Mouse (Mus musculus): ENCODE results near the gene Dgkd. TPM values are rescaled to one million over a fixed set of nuclear protein-coding genes. Genes with fewer than 3 reads are reported as not detected.

The Dgkd gene
- polyA plus RNA-seq, 1 experiment = 53.3 TPM

GRCm38 (mm10) chr1:87855522-87855921 lies 2.4 kb downstream of the Dgkd start:
- no peak for TF ChIP-seq POLR2A (IDR thresholded peaks at IDR 0.05; ENCODE audit: extremely low read depth, insufficient read depth, low read length)
- no peak for TF ChIP-seq CTCF (IDR thresholded peaks at IDR 0.05; ENCODE audit: extremely low read depth, insufficient read depth, low read length)
- Histone ChIP-seq H3K4me1 (ENCODE audit: control insufficient read depth, insufficient read depth, low read length) (peaks cover 4% of the 10 kb centered on the region; the same call in 1 of the 2 replicates), H3K27ac (ENCODE audit: insufficient read depth, low read length) (no peak overlapping the region)

GRCm38 (mm10) chr1:87856823-87857222 lies 3.7 kb downstream of the Dgkd start:
- peaks cover 4% of the 10 kb centered on the region; the same call in 1 of the 2 replicates for H3K4me1 ChIP-seq (ENCODE audit: control insufficient read depth, insufficient read depth, low read length)
- no peak overlapping the region for H3K27ac ChIP-seq (ENCODE audit: insufficient read depth, low read length)
- TF ChIP-seq CTCF (IDR thresholded peaks at IDR 0.05; ENCODE audit: extremely low read depth, insufficient read depth, low read length) = no peak
- no peak for TF ChIP-seq POLR2A (IDR thresholded peaks at IDR 0.05; ENCODE audit: extremely low read depth, insufficient read depth, low read length)
- H3K4me3 ChIP-seq (ENCODE audit: insufficient read depth, low read length) = no peak overlapping the region

More at GRCm38 (mm10) chr1:87855522-87855921, 2.4 kb downstream of the Dgkd start:
- H3K4me3 ChIP-seq (ENCODE audit: insufficient read depth, low read length) = no peak overlapping the region; the same call in 1 of the 2 replicates

- TF ChIP-seq POLR2A (IDR thresholded peaks at IDR 0.05; ENCODE audit: extremely low read depth, insufficient read depth, low read length) (no peak), CTCF (IDR thresholded peaks at IDR 0.05; ENCODE audit: extremely low read depth, insufficient read depth, low read length) (no peak)
- H3K4me3 ChIP-seq (ENCODE audit: insufficient read depth, low read length) = no peak overlapping the region
- peaks cover 7% of the 10 kb centered on the region for H3K4me1 ChIP-seq (ENCODE audit: control insufficient read depth, insufficient read depth, low read length)
- no peak overlapping the region for H3K27ac ChIP-seq (ENCODE audit: insufficient read depth, low read length)
Observed at GRCm38 (mm10) chr1:87858031-87858430, 4.9 kb downstream of the Dgkd start.

- H3K4me1 ChIP-seq (ENCODE audit: control insufficient read depth, insufficient read depth, low read length) = peaks cover 7% of the 10 kb centered on the region
- TF ChIP-seq POLR2A (IDR thresholded peaks at IDR 0.05; ENCODE audit: extremely low read depth, insufficient read depth, low read length) = no peak
- TF ChIP-seq CTCF (IDR thresholded peaks at IDR 0.05; ENCODE audit: extremely low read depth, insufficient read depth, low read length) = no peak
- H3K4me3 ChIP-seq (ENCODE audit: insufficient read depth, low read length) = no peak overlapping the region
- no peak overlapping the region for H3K27ac ChIP-seq (ENCODE audit: insufficient read depth, low read length)
Observed at GRCm38 (mm10) chr1:87858529-87858928, 5.4 kb downstream of the Dgkd start.

GRCm38 (mm10) chr1:87863602-87864001 lies 10.5 kb downstream of the Dgkd start:
- H3K27ac ChIP-seq (ENCODE audit: insufficient read depth, low read length) = no peak overlapping the region
- TF ChIP-seq POLR2A (IDR thresholded peaks at IDR 0.05; ENCODE audit: extremely low read depth, insufficient read depth, low read length) = no peak
- no peak for TF ChIP-seq CTCF (IDR thresholded peaks at IDR 0.05; ENCODE audit: extremely low read depth, insufficient read depth, low read length)
- H3K4me3 ChIP-seq (ENCODE audit: insufficient read depth, low read length) = no peak overlapping the region
- peaks cover 7% of the 10 kb centered on the region for H3K4me1 ChIP-seq (ENCODE audit: control insufficient read depth, insufficient read depth, low read length)

GRCm38 (mm10) chr1:87864889-87865288 lies 11.8 kb downstream of the Dgkd start:
- Histone ChIP-seq H3K4me1 (ENCODE audit: control insufficient read depth, insufficient read depth, low read length) (peaks cover 7% of the 10 kb centered on the region), H3K27ac (ENCODE audit: insufficient read depth, low read length) (no peak overlapping the region), H3K4me3 (ENCODE audit: insufficient read depth, low read length) (no peak overlapping the region)
- TF ChIP-seq POLR2A (IDR thresholded peaks at IDR 0.05; ENCODE audit: extremely low read depth, insufficient read depth, low read length) = no peak
- no peak for TF ChIP-seq CTCF (IDR thresholded peaks at IDR 0.05; ENCODE audit: extremely low read depth, insufficient read depth, low read length)

- Histone ChIP-seq H3K27ac (ENCODE audit: insufficient read depth, low read length) (no peak overlapping the region), H3K4me1 (ENCODE audit: control insufficient read depth, insufficient read depth, low read length) (peaks cover 7% of the 10 kb centered on the region), H3K4me3 (ENCODE audit: insufficient read depth, low read length) (no peak overlapping the region)
- TF ChIP-seq POLR2A (IDR thresholded peaks at IDR 0.05; ENCODE audit: extremely low read depth, insufficient read depth, low read length) (no peak), CTCF (IDR thresholded peaks at IDR 0.05; ENCODE audit: extremely low read depth, insufficient read depth, low read length) (no peak)
Observed at GRCm38 (mm10) chr1:87866672-87867071, 13.6 kb downstream of the Dgkd start.

- no peaks in the 10 kb centered on the region; the same call in 1 of the 2 replicates for H3K4me1 ChIP-seq (ENCODE audit: control insufficient read depth, insufficient read depth, low read length)
- TF ChIP-seq POLR2A (IDR thresholded peaks at IDR 0.05; ENCODE audit: extremely low read depth, insufficient read depth, low read length) = no peak
- no peak overlapping the region for H3K4me3 ChIP-seq (ENCODE audit: insufficient read depth, low read length)
- H3K27ac ChIP-seq (ENCODE audit: insufficient read depth, low read length) = no peak overlapping the region
Observed at GRCm38 (mm10) chr1:87871546-87871945, 18.5 kb downstream of the Dgkd start.

GRCm38 (mm10) chr1:87873081-87873480 lies 20.0 kb downstream of the Dgkd start:
- Histone ChIP-seq H3K4me1 (ENCODE audit: control insufficient read depth, insufficient read depth, low read length) (no peaks in the 10 kb centered on the region; the same call in 1 of the 2 replicates), H3K4me3 (ENCODE audit: insufficient read depth, low read length) (no peak overlapping the region), H3K27ac (ENCODE audit: insufficient read depth, low read length) (no peak overlapping the region)
- TF ChIP-seq CTCF (IDR thresholded peaks at IDR 0.05; ENCODE audit: extremely low read depth, insufficient read depth, low read length) (no peak), POLR2A (IDR thresholded peaks at IDR 0.05; ENCODE audit: extremely low read depth, insufficient read depth, low read length) (no peak)

- H3K4me1 ChIP-seq (ENCODE audit: control insufficient read depth, insufficient read depth, low read length) = peaks cover 9% of the 10 kb centered on the region
- H3K4me3 ChIP-seq (ENCODE audit: insufficient read depth, low read length) = no peak overlapping the region
- TF ChIP-seq POLR2A (IDR thresholded peaks at IDR 0.05; ENCODE audit: extremely low read depth, insufficient read depth, low read length) (no peak), CTCF (IDR thresholded peaks at IDR 0.05; ENCODE audit: extremely low read depth, insufficient read depth, low read length) (no peak)
- no peak overlapping the region for H3K27ac ChIP-seq (ENCODE audit: insufficient read depth, low read length)
Observed at GRCm38 (mm10) chr1:87876065-87876464, 23.0 kb downstream of the Dgkd start.
